Mouse (Mus musculus): ENCODE data around the gene Alcam.

GRCm38 (mm10) chr16:52292440-52293048, 161.3 kb downstream of the Alcam start:
- TF ChIP-seq TAL1 (IDR thresholded peaks at IDR 0.05; ENCODE audit: low read length) (no peak), GATA1 (IDR thresholded peaks at IDR 0.05; ENCODE audit: low read length) (no peak)
